Mouse (Mus musculus) gastrocnemius, postnatal 36 days (tissue): ENCODE measurements around the gene Tbx2. TPM values are rescaled to one million over a fixed set of nuclear protein-coding genes. Genes with fewer than 3 reads are reported as not detected.

Experiments used
- DNase-seq, 2 experiments: peaks; one replicate each; pipeline ENCODE4 v3.0.0; 2022
- intact Hi-C: fragments of 180-260 bp; cut with DNase I; formaldehyde crosslinking; loops from one replicate; pipeline ENCODE4 v1.15.1; 2025
- total RNA-seq, 2 experiments: library from RNA; stranded (reverse); gene quantifications; 2 replicates each; pipeline ENCODE4 v1.2.3; 2021

The Tbx2 gene
- total RNA-seq, 2 experiments from 2014 or later: 3.0 to 3.7 TPM

DNA sequence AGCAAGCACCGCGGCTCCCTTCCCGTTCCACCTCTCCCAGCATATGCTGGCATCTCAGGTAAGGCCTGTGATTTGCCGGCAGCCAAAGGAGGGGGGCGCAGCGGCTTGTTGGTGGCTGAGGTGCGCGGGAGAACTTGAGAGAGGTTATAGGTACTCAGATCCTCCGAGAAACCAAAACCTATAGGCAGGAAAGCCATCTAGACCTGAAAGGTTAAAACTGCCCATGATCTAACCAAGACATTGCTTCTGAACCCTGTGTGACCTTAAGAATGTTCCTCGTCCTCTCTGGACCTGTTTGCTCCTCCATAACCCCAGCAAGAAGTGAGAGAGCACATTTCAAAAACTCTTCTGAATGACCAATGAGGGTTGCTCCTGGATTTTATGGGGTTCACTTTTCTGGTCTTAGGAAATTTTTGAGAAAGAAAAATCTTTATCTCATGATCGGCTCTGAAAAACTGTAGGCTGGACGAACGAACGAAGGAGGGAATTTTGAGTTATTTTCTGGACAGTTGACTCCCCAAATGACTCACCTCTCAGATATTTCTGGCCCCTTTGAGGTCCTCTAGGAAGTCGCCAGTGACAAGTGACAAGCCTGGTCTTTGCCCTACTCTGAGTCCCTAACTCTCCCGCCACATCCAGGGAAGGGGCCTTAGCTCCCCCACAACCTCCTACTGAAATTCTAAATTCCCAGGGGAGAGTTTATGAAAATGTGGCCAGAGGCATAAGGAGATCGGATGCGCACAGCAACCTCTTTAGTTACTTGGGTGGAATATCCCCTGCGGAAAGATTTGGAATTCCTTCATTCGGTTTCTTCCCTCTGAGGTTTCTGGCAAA lies 6.3 kb downstream of the Tbx2 start:
- no peak for DNase-seq
- intact Hi-C loops: no loop called here

- no peak for DNase-seq
- intact Hi-C loops: loop anchor here (5.0 to 10.0 kb wide), 2 partner anchors 372 to 515 kb away; partner anchors contain the start of gene Med13
Measured at GRCm38 (mm10) chr11:85839258-85840030, 7.1 kb downstream of the Tbx2 start.

DNA sequence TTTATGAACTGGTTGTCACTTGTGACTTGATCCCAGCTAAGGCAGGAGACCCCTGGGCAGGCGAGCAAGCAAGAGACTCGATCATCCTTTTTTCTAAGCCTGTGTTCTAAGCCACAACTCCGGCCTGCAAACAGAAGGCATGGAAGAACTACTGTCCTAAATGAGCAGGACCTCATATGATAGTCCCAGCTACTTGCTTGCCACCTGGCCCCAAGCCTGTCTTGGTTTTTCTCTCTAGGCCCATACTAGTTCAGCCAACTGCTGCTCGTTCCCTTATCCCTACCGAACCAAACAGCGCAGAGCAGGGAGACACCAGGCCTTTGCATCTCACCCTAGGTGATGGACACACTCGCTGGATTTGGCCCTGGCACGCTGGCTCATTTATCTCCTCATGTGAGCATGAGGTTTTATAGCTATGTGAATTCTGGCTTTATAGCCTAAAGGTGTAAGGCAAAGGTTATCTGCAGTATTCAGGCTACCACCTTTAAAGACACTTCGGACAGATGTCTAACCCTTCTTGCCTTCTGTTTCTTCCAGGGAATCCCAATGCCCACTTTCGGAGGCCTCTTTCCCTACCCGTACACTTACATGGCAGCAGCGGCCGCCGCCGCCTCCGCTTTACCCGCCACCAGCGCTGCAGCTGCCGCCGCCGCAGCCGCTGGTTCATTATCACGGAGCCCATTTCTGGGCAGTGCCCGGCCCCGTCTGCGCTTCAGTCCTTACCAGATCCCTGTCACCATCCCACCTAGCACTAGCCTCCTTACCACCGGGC lies 7.9 kb downstream of the Tbx2 start:
- DNase-seq: no peak
- intact Hi-C loops: loop anchor here (5.0 to 10.0 kb wide), 2 partner anchors 373 to 515 kb away; partner anchors contain the start of gene Med13

DNA sequence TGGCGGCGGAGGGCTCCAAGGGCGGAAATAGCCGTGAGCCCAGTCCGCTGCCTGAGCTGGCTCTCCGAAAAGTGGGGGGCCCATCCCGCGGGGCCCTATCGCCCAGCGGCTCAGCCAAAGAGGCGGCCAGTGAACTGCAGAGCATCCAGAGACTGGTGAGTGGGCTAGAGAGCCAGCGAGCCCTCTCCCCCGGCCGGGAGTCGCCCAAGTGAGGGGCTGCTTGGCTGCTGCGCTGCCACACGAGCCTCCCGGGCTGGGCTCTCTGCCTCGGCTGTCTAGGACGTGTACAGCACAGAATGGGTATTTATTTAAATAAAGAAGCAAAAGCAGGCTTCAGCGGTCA lies 8.4 kb downstream of the Tbx2 start:
- intact Hi-C loops: loop anchor here (5.0 to 10.0 kb wide), 2 partner anchors 373 to 514 kb away; partner anchors contain the start of gene Med13
- no peak for DNase-seq

GRCm38 (mm10) chr11:85841211-85841681 lies 8.9 kb downstream of the Tbx2 start:
- intact Hi-C loops: loop anchor here (5.0 to 10.0 kb wide), 2 partner anchors 374 to 514 kb away; partner anchors contain the start of gene Med13
- DNase-seq: no peak

DNA sequence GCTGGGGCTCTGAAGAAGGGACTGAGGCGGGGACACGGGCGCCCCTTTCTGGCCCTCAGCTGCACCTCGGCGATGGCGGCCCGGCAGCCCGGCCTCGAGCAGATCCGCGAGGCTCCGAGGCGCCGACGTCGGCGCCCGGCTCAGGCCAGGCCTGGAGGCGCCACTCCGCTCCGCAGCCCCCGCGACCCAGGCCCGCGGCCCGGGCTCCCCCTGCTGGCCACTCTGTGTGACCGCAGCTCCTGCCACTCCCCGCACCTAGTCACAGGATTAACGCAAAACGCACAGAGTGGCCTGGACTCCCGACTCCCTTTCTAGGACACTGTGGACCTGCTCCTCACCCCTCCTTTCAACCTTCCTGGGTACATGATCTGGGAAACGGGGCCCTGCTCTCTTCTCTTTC lies 9.6 kb downstream of the Tbx2 start:
- intact Hi-C loops: loop anchor here (5.0 to 10.0 kb wide), 2 partner anchors 375 to 513 kb away; partner anchors contain the start of gene Med13
- peak; percentile 58 to 67 for DNase-seq

DNA sequence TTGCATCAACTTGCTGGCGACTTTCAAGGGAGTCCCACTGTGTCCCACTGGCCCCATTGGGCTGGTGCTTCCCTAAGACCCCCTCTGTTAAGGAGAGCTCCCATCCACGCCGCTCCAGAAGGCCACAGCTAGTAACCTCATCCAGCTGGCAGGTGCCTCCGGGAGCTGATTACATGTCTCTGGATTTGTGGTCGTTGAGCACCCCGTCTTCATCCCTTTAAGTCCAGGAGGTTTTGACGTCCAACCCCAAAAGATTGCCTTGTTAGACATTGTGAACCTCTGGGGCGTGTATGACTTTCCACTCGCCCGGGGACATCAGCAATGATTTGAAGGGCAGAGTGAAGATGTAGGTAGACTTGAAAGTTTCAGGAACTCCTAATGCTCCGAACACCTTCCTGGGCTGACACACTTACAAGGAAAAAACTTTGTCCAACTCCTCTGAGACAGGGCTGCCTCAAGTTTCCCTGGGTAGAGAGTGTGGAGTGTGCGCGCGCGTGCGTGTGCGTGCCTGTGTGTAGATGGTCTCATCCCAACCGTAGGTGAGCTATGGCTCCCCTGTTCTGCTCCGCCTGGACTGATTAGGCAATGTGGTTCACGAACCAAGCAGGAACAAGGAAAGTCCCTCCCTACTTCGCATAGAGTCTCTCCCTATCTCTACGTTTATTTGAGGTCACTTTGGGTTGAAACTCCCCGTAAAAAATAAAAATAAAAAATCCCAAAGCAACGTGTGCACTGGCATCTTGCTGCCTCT lies 10.4 kb downstream of the Tbx2 start:
- DNase-seq: no peak

DNA sequence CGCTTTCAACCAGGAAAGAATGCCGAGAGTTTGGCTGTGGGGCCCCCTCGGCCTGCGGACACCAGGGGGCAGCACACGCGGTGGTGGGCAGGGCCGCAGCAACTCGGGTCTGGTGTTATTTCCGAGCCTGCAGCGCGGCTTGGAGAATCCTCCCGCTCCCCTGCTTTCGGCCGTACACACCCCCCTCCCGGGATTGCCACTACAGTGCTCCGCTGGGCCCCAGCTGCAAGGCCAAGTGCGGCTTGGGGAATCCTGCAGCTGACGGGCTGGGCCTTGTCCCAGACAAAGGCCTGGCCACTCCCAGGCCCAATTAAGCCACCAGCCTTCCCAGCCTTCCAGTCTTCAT lies 11.0 kb downstream of the Tbx2 start:
- peak; percentile 71 to 74 for DNase-seq
- intact Hi-C loops: loop anchor here (5.0 to 10.0 kb wide), 2 partner anchors 376 to 511 kb away; partner anchors contain the start of gene Med13

More for the DNA sequence above, 10.4 kb downstream of the Tbx2 start:
- intact Hi-C loops: loop anchor here (5.0 to 10.0 kb wide), 2 partner anchors 375 to 512 kb away; partner anchors contain the start of gene Med13

DNA sequence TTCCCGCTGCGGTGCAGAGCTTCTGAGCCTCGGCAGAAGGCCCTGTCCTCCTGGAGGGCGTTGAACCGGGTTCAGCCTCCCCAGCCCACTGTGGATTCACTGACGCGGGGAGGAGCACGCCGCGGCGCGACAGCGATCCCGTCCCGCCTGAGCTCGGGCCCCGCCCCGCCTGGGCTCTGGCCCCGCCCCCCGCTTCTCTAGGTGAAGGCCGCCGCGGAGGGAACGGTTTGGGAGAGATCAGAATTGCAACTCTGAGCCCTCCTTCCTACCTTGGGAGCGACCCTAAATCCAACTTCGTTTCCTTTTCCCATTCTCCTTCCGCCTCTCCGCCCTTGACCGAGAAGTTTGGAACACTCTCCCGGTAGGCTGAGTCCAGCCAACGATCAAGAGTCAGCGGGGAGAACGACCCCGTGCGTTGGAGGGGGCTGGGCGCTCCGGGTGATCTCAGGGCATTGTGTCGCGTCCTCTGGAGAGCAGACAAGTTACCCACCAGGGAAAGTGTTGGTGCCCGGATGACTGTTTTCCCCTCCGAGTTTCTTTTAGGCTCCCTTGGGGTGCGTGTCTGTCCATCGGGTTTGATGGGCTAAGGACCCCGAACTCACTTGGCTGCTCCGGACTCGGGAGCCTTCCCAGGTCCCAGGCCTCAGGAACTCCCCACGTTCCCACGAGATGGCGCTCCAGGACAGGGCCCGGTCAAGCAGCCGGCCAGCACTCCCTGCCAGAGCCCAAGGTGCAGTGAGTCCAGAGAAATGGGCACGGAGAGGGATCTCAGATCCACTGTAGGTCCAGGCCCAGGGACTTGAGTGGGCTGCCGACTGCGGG lies 12.0 kb downstream of the Tbx2 start:
- DNase-seq: peak; percentile 83 to 85
- intact Hi-C loops: loop anchor here (5.0 to 10.0 kb wide), 2 partner anchors 377 to 510 kb away; partner anchors contain the start of gene Med13

DNA sequence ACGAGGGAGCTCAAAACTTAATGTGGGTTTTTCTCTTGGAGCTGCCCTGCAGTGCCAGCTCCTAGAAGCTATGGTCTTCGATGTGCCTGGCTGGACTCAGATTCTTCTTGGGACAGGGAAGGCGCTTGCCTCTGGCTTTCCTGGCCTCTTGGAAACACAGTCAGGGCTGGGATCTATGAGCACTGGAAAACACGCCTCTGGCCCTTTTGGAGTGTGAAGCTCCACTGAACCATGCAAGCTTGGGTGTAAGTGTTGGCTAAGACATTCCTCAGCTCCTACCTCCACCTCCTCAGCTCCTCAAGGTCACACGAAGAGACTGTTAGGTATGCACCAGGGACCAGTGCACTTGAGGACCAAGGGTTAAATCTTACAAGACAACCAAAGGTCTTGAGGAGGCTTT lies 12.6 kb downstream of the Tbx2 start:
- intact Hi-C loops: loop anchor here (5.0 to 10.0 kb wide), 4 partner anchors 222 to 510 kb away; partner anchors contain the start of gene Med13

DNA sequence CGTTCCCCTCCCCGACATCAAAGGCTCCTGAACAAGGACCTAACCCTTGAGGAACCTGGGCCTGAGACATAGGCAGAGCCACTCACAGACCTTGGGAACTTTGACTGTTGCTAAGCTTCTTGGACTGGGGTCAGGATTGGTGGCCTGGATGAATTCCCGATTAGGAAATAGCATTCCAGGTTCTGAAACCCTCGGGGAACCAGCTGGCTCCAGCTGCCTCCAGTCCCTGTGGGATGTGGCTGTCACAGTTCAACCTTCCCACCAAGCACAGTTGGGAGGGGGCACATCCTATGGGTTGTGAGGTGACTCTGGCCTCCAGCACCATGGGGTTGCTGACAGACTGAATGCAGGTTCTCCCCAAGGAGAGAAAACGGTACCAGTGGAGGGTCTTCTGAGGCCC lies 13.6 kb downstream of the Tbx2 start:
- intact Hi-C loops: loop anchor here (2.0 to 10.0 kb wide), 4 partner anchors 127 to 509 kb away; partner anchors contain the start of gene Med13

More for the DNA sequence above, 12.6 kb downstream of the Tbx2 start:
- no peak for DNase-seq

DNA sequence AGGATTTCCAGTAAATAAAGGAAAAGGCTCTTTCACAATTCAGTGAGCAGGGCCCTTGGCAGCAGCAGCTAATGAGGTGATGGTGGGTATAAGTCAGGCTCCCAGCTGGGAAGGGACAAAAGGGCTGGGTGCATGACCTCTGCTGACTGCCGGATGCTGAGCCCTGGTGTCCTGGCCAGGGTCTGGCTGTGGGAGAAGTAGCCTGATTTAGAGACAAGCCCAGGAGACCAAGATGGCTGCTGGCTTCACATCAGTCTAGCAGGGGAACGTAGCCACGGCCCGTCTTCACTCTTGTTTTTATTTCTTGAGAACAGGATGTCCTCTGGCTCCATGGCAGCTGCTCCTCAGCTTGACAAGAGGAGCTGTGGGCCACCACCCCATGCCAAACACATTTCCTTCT lies 14.2 kb downstream of the Tbx2 start:
- intact Hi-C loops: loop anchor here (2.0 to 10.0 kb wide), 4 partner anchors 126 to 508 kb away; partner anchors contain the start of gene Med13
- DNase-seq: peak; percentile 38 to 56

More for the DNA sequence above, 13.6 kb downstream of the Tbx2 start:
- DNase-seq: peak in 1 of 2 experiments; percentile 31

DNA sequence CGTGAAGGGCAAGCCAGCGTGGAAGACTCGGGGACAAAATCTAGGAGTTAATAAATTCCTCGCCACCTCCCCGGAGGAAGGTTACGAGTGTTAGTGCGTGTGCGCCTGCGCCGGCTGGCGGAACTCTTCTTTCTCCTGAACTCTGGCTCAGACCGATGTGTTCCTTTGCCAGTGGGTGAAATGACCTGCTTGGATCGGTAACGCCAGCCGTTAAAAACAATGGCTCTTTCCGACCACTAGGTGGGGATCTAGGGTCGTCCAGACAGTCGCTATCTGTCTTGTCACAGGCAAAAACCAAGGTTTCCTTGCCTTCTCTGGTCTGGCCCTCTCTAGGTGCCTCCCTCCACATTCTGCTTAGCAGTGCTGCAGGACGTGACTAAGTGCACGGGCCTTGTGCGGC lies 16.7 kb downstream of the Tbx2 start:
- peak; percentile 60 to 63 for DNase-seq
- intact Hi-C loops: loop anchor here (5.0 to 10.0 kb wide), 3 partner anchors 218 to 506 kb away; partner anchors contain the start of gene Med13

GRCm38 (mm10) chr11:85850233-85850632 lies 17.9 kb downstream of the Tbx2 start, which contains the start of gene Gm11444:
Gene Gm11444, minus strand, starts transcription at chr11:85850333.
- intact Hi-C loops: no loop called here

GRCm38 (mm10) chr11:85850758-85851157 lies 18.4 kb downstream of the Tbx2 start:
- DNase-seq: no peak
- intact Hi-C loops: no loop called here

More at GRCm38 (mm10) chr11:85850233-85850632, 17.9 kb downstream of the Tbx2 start, which contains the start of gene Gm11444:
- no peak for DNase-seq

DNA sequence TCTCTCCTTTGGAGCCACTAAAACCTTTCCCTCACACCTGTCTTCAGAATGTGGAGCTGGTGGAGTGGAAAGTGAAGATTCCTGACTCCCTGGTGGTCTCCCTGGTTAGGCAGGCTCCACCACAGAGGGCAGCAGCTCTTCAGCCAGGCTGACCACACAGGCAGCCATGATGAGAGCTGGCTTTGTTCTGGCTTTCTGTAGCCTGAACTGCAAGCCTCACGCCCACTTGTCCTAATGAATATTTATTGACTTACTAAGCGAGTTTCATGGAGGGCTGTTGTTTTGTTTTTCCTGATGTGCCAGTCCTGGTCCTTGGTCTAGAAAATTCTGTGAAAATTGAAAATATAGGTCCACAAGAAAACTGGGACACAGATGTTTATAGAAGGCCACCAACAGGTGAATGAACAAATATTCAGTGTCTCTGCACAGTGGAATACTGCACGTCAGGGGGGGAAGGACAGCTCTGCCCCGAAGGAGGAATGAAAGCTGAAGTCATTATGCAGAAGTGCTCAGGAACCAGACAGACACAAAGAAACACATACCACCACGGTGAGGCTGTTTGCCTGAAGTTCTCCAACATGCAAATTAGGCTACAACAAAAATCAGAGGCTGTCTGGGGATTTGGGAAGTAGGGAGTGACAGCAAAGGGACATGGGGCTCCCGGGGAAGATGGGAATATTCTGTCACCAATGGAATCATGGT lies 25.8 kb downstream of the Tbx2 start:
- no peak for DNase-seq
- intact Hi-C loops: no loop called here

GRCm38 (mm10) chr11:85864363-85864762 lies 32.0 kb downstream of the Tbx2 start:
- DNase-seq: no peak
- intact Hi-C loops: no loop called here
